Comparison of ENCODE assay signal across 27 mouse cellular contexts in the genomic region with DNA sequence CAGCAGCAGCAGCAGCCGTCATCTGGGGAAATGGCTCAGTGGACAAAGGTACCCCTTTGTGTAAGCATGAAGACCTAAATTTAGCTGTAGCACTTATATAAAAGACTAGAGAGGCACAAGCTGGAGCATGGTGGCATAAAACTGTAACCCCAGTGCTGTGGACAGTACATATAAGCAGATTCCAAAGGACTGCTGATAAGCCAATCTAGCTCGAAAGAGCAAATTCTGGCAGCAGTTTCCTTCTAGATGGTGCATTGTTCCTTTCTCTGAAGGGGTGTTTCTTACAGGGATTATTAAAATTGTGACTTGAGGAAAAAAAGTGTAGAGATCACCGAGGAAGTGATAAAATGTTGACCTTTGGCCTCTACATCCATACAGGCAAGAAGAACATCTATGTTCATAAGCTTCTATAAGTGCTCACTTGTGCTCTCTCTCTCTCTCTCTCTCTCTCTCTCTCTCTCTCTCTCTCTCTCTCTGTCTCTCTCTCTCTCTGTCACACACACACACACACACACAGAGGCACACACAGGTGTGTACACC. TPM values are rescaled to one million over a fixed set of nuclear protein-coding genes. Genes with fewer than 3 reads are reported as not detected.
DNase-seq lines count a peak whose midpoint lies in the region; ATAC-seq and TF ChIP-seq lines count a peak whose summit lies in the region.
"Had no signal": no experiment of that assay in that cellular context is flagged by ENCODE, and none has a peak within 500 bp of the region (broad histone marks: within the 10 kb centered on the region; RNA-seq: fewer than 3 reads in every experiment).

No protein-coding gene starts in this region.

- no peaks in the 10 kb centered on the region for H3K27me3 ChIP-seq in intestine, embryonic 16.5 days (replicated peaks; ENCODE audit: control insufficient read depth, insufficient read depth, low read length)
- no peaks in the 10 kb centered on the region for H3K27me3 ChIP-seq in small intestine, adult 2 months (ENCODE audit: control insufficient read depth, insufficient read depth, low read length)
- no peaks in the 10 kb centered on the region for H3K27me3 ChIP-seq in forebrain, embryonic 14.5 days (replicated peaks; ENCODE audit: control insufficient read depth, insufficient read depth, low read length)
- H3K27me3 ChIP-seq: CH12.LX; embryonic facial prominence, embryonic 13.5 days; embryonic facial prominence, embryonic 15.5 days; forebrain, embryonic 13.5 days had no signal

- H3K36me3 ChIP-seq in intestine, embryonic 16.5 days (ENCODE audit: control insufficient read depth, insufficient read depth, low read length) = no peaks in the 10 kb centered on the region; the same call in 1 of the 2 replicates
- peaks cover 7% of the 10 kb centered on the region; the same call in 1 of the 2 replicates for H3K36me3 ChIP-seq in small intestine, adult 2 months (ENCODE audit: control insufficient read depth, insufficient read depth, low read length)
- H3K36me3 ChIP-seq in forebrain, embryonic 14.5 days (ENCODE audit: control insufficient read depth, insufficient read depth, low read length) = peaks cover 19% of the 10 kb centered on the region; the same call in 1 of the 2 replicates
- H3K36me3 ChIP-seq: G1E had no signal

- TF ChIP-seq POLR2A in small intestine, adult 2 months (IDR thresholded peaks at IDR 0.05; ENCODE audit: low read depth, low read length) = no peak

- DNase-seq in A20 (ENCODE audit: low read depth, low spot score) (peak; percentile 10), MEL-GATA-1-ER (ENCODE audit: extremely low read depth, low read depth) (peak; percentile 1)
- DNase-seq in forebrain, embryonic 14.5 days (ENCODE audit: low spot score) = no peak
- no peak for DNase-seq in thymus, postnatal 0 days (ENCODE audit: low spot score)
- DNase-seq: adrenal gland, adult 2 months; adrenal gland, postnatal 10 days; adrenal gland, postnatal 25 days; B cell, adult 2 months; cerebellum, adult 11 months; cerebellum, adult 18-20 months; cerebellum, adult 8-10 months; cerebellum, adult 9-11 months; cerebellum, postnatal 14 days; cerebellum, postnatal 36 days; embryo, embryonic 11 days had no signal

- H3K4me1 ChIP-seq in intestine, embryonic 16.5 days (ENCODE audit: control insufficient read depth, insufficient read depth, low read length) = 0 out of 2 replicates have a peak, but pooled peaks cover 2% of the 10 kb centered on the region
- peaks cover 4% of the 10 kb centered on the region; the same call in 1 of the 2 replicates for H3K4me1 ChIP-seq in small intestine, adult 2 months (ENCODE audit: control insufficient read depth, insufficient read depth, insufficient read length, low read length)
- H3K4me1 ChIP-seq in forebrain, embryonic 14.5 days (ENCODE audit: control insufficient read depth, insufficient read depth, low read length) = no peaks in the 10 kb centered on the region
- H3K4me1 ChIP-seq: embryonic facial prominence, embryonic 13.5 days; embryonic facial prominence, embryonic 15.5 days; forebrain, embryonic 13.5 days had no signal

- H3K27ac ChIP-seq in intestine, embryonic 16.5 days (ENCODE audit: low read length) = peak overlapping the region; percentile 76
- H3K27ac ChIP-seq in small intestine, adult 2 months (ENCODE audit: insufficient read depth, low read depth, low read length) = peak overlapping the region; percentile 11; the same call in 1 of the 2 replicates
- H3K27ac ChIP-seq in forebrain, embryonic 14.5 days (ENCODE audit: low read depth, low read length) = no peak overlapping the region
- H3K27ac ChIP-seq: embryonic facial prominence, embryonic 13.5 days; embryonic facial prominence, embryonic 15.5 days; forebrain, embryonic 13.5 days had no signal

- peak; percentile 86 for ATAC-seq in intestine, embryonic 16.5 days
- ATAC-seq in erythroid progenitor cell, adult 5-6 weeks (replicated peaks; ENCODE audit: low FRiP score, poor library complexity, severe bottlenecking) = no peak
- ATAC-seq in forebrain, embryonic 14.5 days = no peak
- ATAC-seq: CD4-positive, CD25-positive, alpha-beta regulatory T cell, adult 4 months; forebrain, embryonic 13.5 days; forebrain, embryonic 16.5 days had no signal

- no peak for TF ChIP-seq CTCF in small intestine, adult 2 months (IDR thresholded peaks at IDR 0.05; ENCODE audit: extremely low read depth, insufficient read length, insufficient replicate concordance, low read depth, low read length)

- no peaks in the 10 kb centered on the region for H3K9me3 ChIP-seq in intestine, embryonic 16.5 days (ENCODE audit: control insufficient read depth, low read length)
- no peaks in the 10 kb centered on the region for H3K9me3 ChIP-seq in forebrain, embryonic 14.5 days (replicated peaks; ENCODE audit: control insufficient read depth, low read length)
- H3K9me3 ChIP-seq: embryonic facial prominence, embryonic 13.5 days; embryonic facial prominence, embryonic 15.5 days; forebrain, embryonic 13.5 days; G1E had no signal

- 66% methylated on average over 3 of the region's 3 CpGs for WGBS in intestine, embryonic 16.5 days
- 33% methylated on average over 3 of the region's 3 CpGs for WGBS in small intestine, adult 2 months
- 92% methylated on average over 3 of the region's 3 CpGs for WGBS in forebrain, embryonic 14.5 days

- H3K9ac ChIP-seq in intestine, embryonic 16.5 days (ENCODE audit: low read depth, low read length) = no peak overlapping the region
- H3K9ac ChIP-seq in forebrain, embryonic 14.5 days (ENCODE audit: low read length) = no peak overlapping the region
- H3K9ac ChIP-seq: embryonic facial prominence, embryonic 13.5 days; embryonic facial prominence, embryonic 15.5 days; forebrain, embryonic 13.5 days had no signal

- no peak overlapping the region for H3K4me2 ChIP-seq in intestine, embryonic 16.5 days (ENCODE audit: low read depth, low read length)
- H3K4me2 ChIP-seq in forebrain, embryonic 14.5 days (ENCODE audit: low read length) = no peak overlapping the region
- H3K4me2 ChIP-seq: embryonic facial prominence, embryonic 13.5 days; embryonic facial prominence, embryonic 15.5 days; forebrain, embryonic 13.5 days had no signal

- no peak overlapping the region for H3K4me3 ChIP-seq in intestine, embryonic 16.5 days (ENCODE audit: low read length)
- no peak overlapping the region for H3K4me3 ChIP-seq in small intestine, adult 2 months (ENCODE audit: low read depth, low read length)
- H3K4me3 ChIP-seq in forebrain, embryonic 14.5 days (ENCODE audit: low read depth, low read length) = no peak overlapping the region
- H3K4me3 ChIP-seq: embryonic facial prominence, embryonic 13.5 days; embryonic facial prominence, embryonic 15.5 days; erythroblast, embryonic 14.5 days; forebrain, embryonic 13.5 days had no signal

RNA-seq across cellular contexts. Expression of a gene that starts 1.9 kb away (rescaled TPM):
- polyA plus RNA-seq in intestine, embryonic 16.5 days (2015; fragmentation: Nextera tagmentation; extraction: Ambion mirVana) = 1.1 and 1.3 TPM in 2 replicates
- 0.08 and 0.27 TPM in 2 replicates for polyA plus RNA-seq in small intestine, adult 2 months (2012; rRNA removed)
- total RNA-seq in erythroid progenitor cell, adult 5-6 weeks (2015; ENCODE audit: low replicate concordance) = not detected in 2 replicates
- not detected in 2 replicates for total RNA-seq in erythroid progenitor cell, adult 5-6 weeks (2017; ENCODE audit: low replicate concordance)
- polyA plus RNA-seq in forebrain, embryonic 14.5 days (2014; fragmentation: Nextera tagmentation; extraction: Ambion mirVana) = 1.2 and 1.3 TPM in 2 replicates
- polyA plus RNA-seq in thymus, postnatal 0 days (2015; fragmentation: Nextera tagmentation; extraction: Ambion mirVana) = 0.21 and 0.59 TPM in 2 replicates
- total RNA-seq: common myeloid progenitor, adult 5-6 weeks had no signal
- polyA plus RNA-seq: CD4-positive, CD25-positive, alpha-beta regulatory T cell, adult 4 months; erythroblast, embryonic 14.5 days; G1E had no signal

RNA-seq across cellular contexts. Expression of a gene that starts 59.3 kb away (rescaled TPM):
- polyA plus RNA-seq in intestine, embryonic 16.5 days (2015; fragmentation: Nextera tagmentation; extraction: Ambion mirVana) = 3.1 and 3.6 TPM in 2 replicates
- polyA plus RNA-seq in small intestine, adult 2 months (2012; rRNA removed) = 1.7 and 3.2 TPM in 2 replicates
- 1.8 TPM in 1 of 2 replicates, not detected in the other for total RNA-seq in erythroid progenitor cell, adult 5-6 weeks (2015; ENCODE audit: low replicate concordance)
- total RNA-seq in erythroid progenitor cell, adult 5-6 weeks (2017; ENCODE audit: low replicate concordance) = 0.08 and 1.2 TPM in 2 replicates
- polyA plus RNA-seq in forebrain, embryonic 14.5 days (2014; fragmentation: Nextera tagmentation; extraction: Ambion mirVana) = 4.9 and 6.8 TPM in 2 replicates
- polyA plus RNA-seq in thymus, postnatal 0 days (2015; fragmentation: Nextera tagmentation; extraction: Ambion mirVana) = 0.94 and 1.2 TPM in 2 replicates
- polyA plus RNA-seq: erythroblast, embryonic 14.5 days; G1E had no signal

Comparison
In these comparisons a context has a peak if more than half of its experiments do, and no peak if none do; other contexts are left out.
1. DNase-seq: peak in A20 (single experiment) and MEL-GATA-1-ER (single experiment); none in forebrain, embryonic 14.5 days (single experiment) and thymus, postnatal 0 days (single experiment).